10 mouse cellular contexts compared by ENCODE assay signal in the genomic region with DNA sequence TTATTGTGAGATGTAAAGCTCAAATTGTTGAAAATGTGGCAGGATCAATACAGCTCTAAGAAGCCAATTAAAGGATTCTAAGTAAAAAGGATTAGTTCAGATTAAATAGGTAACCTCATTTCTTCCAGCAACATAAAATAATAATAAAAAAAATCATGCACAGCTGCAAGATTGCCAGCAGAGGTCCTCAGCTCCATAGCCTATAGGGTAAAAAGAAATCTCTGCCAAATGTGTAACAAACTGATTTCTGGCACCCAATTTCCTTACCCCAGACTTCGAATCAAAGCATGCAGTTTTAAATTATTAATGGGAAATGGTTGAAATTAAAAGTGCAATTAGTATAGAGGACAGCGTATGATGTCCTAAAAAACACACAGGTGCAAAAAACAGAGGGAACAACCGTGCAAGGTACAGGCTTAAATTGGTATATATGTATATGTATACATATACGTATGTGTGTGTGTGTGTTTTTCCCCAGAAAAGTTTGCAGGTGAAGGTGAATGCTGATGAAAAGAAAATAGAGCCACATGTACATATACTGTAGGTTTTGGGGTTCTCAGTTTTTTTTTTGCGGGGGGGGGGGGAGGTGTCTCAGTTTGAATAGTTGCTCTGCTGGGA.
DNase-seq lines count a peak whose midpoint lies in the region; ATAC-seq and TF ChIP-seq lines count a peak whose summit lies in the region.
"Had no signal": no experiment of that assay in that cellular context is flagged by ENCODE, and none has a peak within 500 bp of the region (broad histone marks: within the 10 kb centered on the region; RNA-seq: fewer than 3 reads in every experiment).

No protein-coding gene starts in this region.

- WGBS in limb, embryonic 14.5 days, result 74% methylated on average over 5 of the region's 5 CpGs
- WGBS in limb, embryonic 10.5 days, result 86% methylated on average over 5 of the region's 5 CpGs
- WGBS in midbrain, embryonic 14.5 days, result 76% methylated on average over 5 of the region's 5 CpGs

- no peak overlapping the region for H3K9ac ChIP-seq in limb, embryonic 14.5 days (ENCODE audit: low read depth, low read length, severe bottlenecking)
- H3K9ac ChIP-seq in MEL (ENCODE audit: control insufficient read depth, low read depth, low read length, poor library complexity, severe bottlenecking), result no peak overlapping the region
- H3K9ac ChIP-seq in midbrain, embryonic 14.5 days (replicated peaks; ENCODE audit: low read length), result no peak overlapping the region
- H3K9ac ChIP-seq: liver, embryonic 15.5 days; neural tube, embryonic 13.5 days had no signal

- no peaks in the 10 kb centered on the region for H3K9me3 ChIP-seq in limb, embryonic 14.5 days (ENCODE audit: control insufficient read depth, low read length)
- no peaks in the 10 kb centered on the region for H3K9me3 ChIP-seq in limb, embryonic 10.5 days (replicated peaks)
- H3K9me3 ChIP-seq in MEL (replicated peaks; ENCODE audit: insufficient read depth, low read length), result no peaks in the 10 kb centered on the region
- H3K9me3 ChIP-seq in midbrain, embryonic 14.5 days (ENCODE audit: control insufficient read depth, low read length), result no peaks in the 10 kb centered on the region
- H3K9me3 ChIP-seq: liver, embryonic 15.5 days; neural tube, embryonic 13.5 days had no signal

- peak; percentile 98 for TF ChIP-seq RAD21 in MEL (IDR thresholded peaks at IDR 0.05; ENCODE audit: low read depth, low read length)

- ATAC-seq in limb, embryonic 14.5 days (ENCODE audit: low FRiP score, low read depth), result no peak
- peak; percentile 63; the same call in 1 of the 2 replicates for ATAC-seq in common myeloid progenitor, adult 5-6 weeks (replicated peaks; ENCODE audit: low read depth, poor library complexity, severe bottlenecking)
- peak; percentile 50; the same call in 1 of the 2 replicates for ATAC-seq in midbrain, embryonic 14.5 days (ENCODE audit: low FRiP score, low TSS enrichment)

- TF ChIP-seq POLR2A in limb, embryonic 14.5 days (IDR thresholded peaks at IDR 0.05; ENCODE audit: borderline replicate concordance, extremely low read depth, insufficient read depth, insufficient read length), result no peak
- no peak for TF ChIP-seq POLR2A in MEL (IDR thresholded peaks at IDR 0.05; ENCODE audit: control insufficient read depth in 1 of 2, insufficient read depth in 1 of 2, low read depth in 1 of 2, low read length in 2 of 2, poor library complexity in 1 of 2)

- no peak overlapping the region for H3K4me2 ChIP-seq in limb, embryonic 14.5 days (replicated peaks; ENCODE audit: low read depth, low read length, severe bottlenecking)
- H3K4me2 ChIP-seq in midbrain, embryonic 14.5 days (ENCODE audit: low read length), result no peak overlapping the region
- H3K4me2 ChIP-seq: liver, embryonic 15.5 days; neural tube, embryonic 13.5 days had no signal

- DNase-seq in limb, embryonic 14.5 days (ENCODE audit: low spot score), result peak; percentile 49
- DNase-seq in limb, embryonic 10.5 days (ENCODE audit: low spot score), result no peak
- DNase-seq in MEL (ENCODE audit: low read depth, low spot score), result peak; percentile 64
- DNase-seq in midbrain, embryonic 14.5 days, result peak; percentile 78
- no peak for DNase-seq in adrenal gland, postnatal 10 days
- DNase-seq in spleen, adult 18-20 months, result no peak
- DNase-seq: cerebellum, postnatal 25 days had no signal

- H3K27me3 ChIP-seq in limb, embryonic 14.5 days (ENCODE audit: control insufficient read depth, insufficient read depth, low read length), result no peaks in the 10 kb centered on the region
- H3K27me3 ChIP-seq in limb, embryonic 10.5 days (ENCODE audit: low read depth, poor library complexity, severe bottlenecking), result no peaks in the 10 kb centered on the region
- no peaks in the 10 kb centered on the region for H3K27me3 ChIP-seq in MEL (ENCODE audit: control insufficient read depth in 1 of 2, insufficient read depth in 2 of 2, low read length in 2 of 2)
- no peaks in the 10 kb centered on the region for H3K27me3 ChIP-seq in midbrain, embryonic 14.5 days (ENCODE audit: control insufficient read depth, insufficient read depth, low read length)
- H3K27me3 ChIP-seq: liver, embryonic 15.5 days; neural tube, embryonic 13.5 days had no signal

- H3K79me2 ChIP-seq in MEL (ENCODE audit: control insufficient read depth, insufficient read depth, low read length, poor library complexity), result no peaks in the 10 kb centered on the region

- H3K36me3 ChIP-seq in limb, embryonic 14.5 days (ENCODE audit: control insufficient read depth, insufficient read depth, low read length), result no peaks in the 10 kb centered on the region
- no peaks in the 10 kb centered on the region for H3K36me3 ChIP-seq in limb, embryonic 10.5 days
- H3K36me3 ChIP-seq in MEL (ENCODE audit: control insufficient read depth in 1 of 2, insufficient read depth in 2 of 2, low read length in 2 of 2), result no peaks in the 10 kb centered on the region
- no peaks in the 10 kb centered on the region for H3K36me3 ChIP-seq in midbrain, embryonic 14.5 days (ENCODE audit: control insufficient read depth, insufficient read depth, low read length)
- H3K36me3 ChIP-seq: liver, embryonic 15.5 days; neural tube, embryonic 13.5 days had no signal

- no peak overlapping the region for H3K4me3 ChIP-seq in limb, embryonic 14.5 days (replicated peaks; ENCODE audit: low read length)
- no peak overlapping the region for H3K4me3 ChIP-seq in limb, embryonic 10.5 days
- no peak overlapping the region for H3K4me3 ChIP-seq in MEL (ENCODE audit: control insufficient read depth in 1 of 2, insufficient read depth in 1 of 2, low read depth in 2 of 2, low read length in 2 of 2)
- H3K4me3 ChIP-seq in midbrain, embryonic 14.5 days (replicated peaks; ENCODE audit: low read depth, low read length), result no peak overlapping the region
- H3K4me3 ChIP-seq: liver, embryonic 15.5 days; neural tube, embryonic 13.5 days had no signal

- H3K4me1 ChIP-seq in limb, embryonic 14.5 days (ENCODE audit: control insufficient read depth, insufficient read depth, low read length), result no peaks in the 10 kb centered on the region
- no peaks in the 10 kb centered on the region for H3K4me1 ChIP-seq in limb, embryonic 10.5 days
- H3K4me1 ChIP-seq in MEL (ENCODE audit: control insufficient read depth in 1 of 2, insufficient read depth in 2 of 2, low read length in 2 of 2), result no peaks in the 10 kb centered on the region
- no peaks in the 10 kb centered on the region for H3K4me1 ChIP-seq in midbrain, embryonic 14.5 days (ENCODE audit: control insufficient read depth, insufficient read depth, low read length)
- H3K4me1 ChIP-seq: liver, embryonic 15.5 days; neural tube, embryonic 13.5 days had no signal

- peak in 2 of 3 experiments; percentile 37 to 77; a peak in 5 of 6 replicates for TF ChIP-seq CTCF in MEL (IDR thresholded peaks at IDR 0.05 in 2 of 3, conservative IDR thresholded peaks at IDR 0.05 in 1 of 3; ENCODE audit: control insufficient read depth in 1 of 3, insufficient read depth in 1 of 3, low read depth in 2 of 3, low read length in 3 of 3, poor library complexity in 1 of 3, severe bottlenecking in 1 of 3)

- no peak for TF ChIP-seq EP300 in MEL (IDR thresholded peaks at IDR 0.05; ENCODE audit: low read depth in 1 of 2, low read length in 2 of 2)

- H3K27ac ChIP-seq in limb, embryonic 14.5 days (replicated peaks; ENCODE audit: low read depth, low read length), result no peak overlapping the region
- no peak overlapping the region for H3K27ac ChIP-seq in limb, embryonic 10.5 days
- no peak overlapping the region for H3K27ac ChIP-seq in MEL (ENCODE audit: control insufficient read depth, low read depth, low read length)
- H3K27ac ChIP-seq in midbrain, embryonic 14.5 days (replicated peaks; ENCODE audit: low read depth, low read length), result no peak overlapping the region
- H3K27ac ChIP-seq: liver, embryonic 15.5 days; neural tube, embryonic 13.5 days had no signal

TF ChIP-seq in MEL, 35 proteins besides CTCF, POLR2A, EP300 and RAD21:
- TF ChIP-seq GABPA (IDR thresholded peaks at IDR 0.05; ENCODE audit: low read depth, low read length), result no peak
- peak; percentile 91 for TF ChIP-seq SMC3 (IDR thresholded peaks at IDR 0.05; ENCODE audit: low read depth, low read length)
- TF ChIP-seq MAFK (IDR thresholded peaks at IDR 0.05; ENCODE audit: borderline replicate concordance, low read depth, low read length), result no peak
- TF ChIP-seq UBTF (IDR thresholded peaks at IDR 0.05; ENCODE audit: borderline replicate concordance, insufficient read depth, low read depth, low read length), result no peak
- no peak for TF ChIP-seq USF2 (IDR thresholded peaks at IDR 0.05; ENCODE audit: borderline replicate concordance in 1 of 2, insufficient read depth in 1 of 2, low read depth in 1 of 2, low read length in 2 of 2)
- TF ChIP-seq ZNF384 (IDR thresholded peaks at IDR 0.05; ENCODE audit: low read depth, low read length), result peak; percentile 85
- no peak for TF ChIP-seq MYB (IDR thresholded peaks at IDR 0.05; ENCODE audit: low read depth, low read length)
- peak; percentile 69; the same call in 1 of the 2 replicates for TF ChIP-seq MXI1 (IDR thresholded peaks at IDR 0.05; ENCODE audit: low read depth, low read length)
- no peak for TF ChIP-seq MAX (IDR thresholded peaks at IDR 0.05; ENCODE audit: low read length)
- no peak for TF ChIP-seq E2F4 (IDR thresholded peaks at IDR 0.05; ENCODE audit: borderline replicate concordance, low read depth, low read length)
- peak; percentile 99 for TF ChIP-seq RCOR1 (IDR thresholded peaks at IDR 0.05; ENCODE audit: low read depth, low read length)
- no peak for TF ChIP-seq MEF2A (IDR thresholded peaks at IDR 0.05; ENCODE audit: extremely low read depth, insufficient replicate concordance, low read depth, low read length, poor library complexity, severe bottlenecking)
- TF ChIP-seq MAZ (IDR thresholded peaks at IDR 0.05; ENCODE audit: low read depth, low read length), result no peak
- TF ChIP-seq SIN3A (IDR thresholded peaks at IDR 0.05; ENCODE audit: low read length), result 0 out of 2 replicates have a peak, but pooled peaks have one; percentile 33
- peak; percentile 92 for TF ChIP-seq ZC3H11A (IDR thresholded peaks at IDR 0.05; ENCODE audit: low read depth, low read length)
- no peak for TF ChIP-seq NRF1 (IDR thresholded peaks at IDR 0.05; ENCODE audit: insufficient read depth, low read depth, low read length, poor library complexity, severe bottlenecking)
- TF ChIP-seq TCF12 (IDR thresholded peaks at IDR 0.05; ENCODE audit: low read depth, low read length), result 0 out of 2 replicates have a peak, but pooled peaks have one; percentile 17
- TF ChIP-seq ETS1 (IDR thresholded peaks at IDR 0.05; ENCODE audit: low read depth, low read length), result no peak

Comparison
In these comparisons a context has a peak if more than half of its experiments do, and no peak if none do; other contexts are left out.
1. DNase-seq: peak in limb, embryonic 14.5 days (single experiment), MEL (single experiment) and midbrain, embryonic 14.5 days (single experiment); none in limb, embryonic 10.5 days (single experiment), adrenal gland, postnatal 10 days (single experiment) and spleen, adult 18-20 months (0 of 2).